Mouse (Mus musculus) ovary, postnatal 10 days (tissue): ENCODE measurements around the gene Tsks.

Experiments used
- DNase-seq: peaks from one replicate; pipeline ENCODE4 v3.0.0; 2022; ENCODE audit warnings: low spot score

The Tsks gene

DNA sequence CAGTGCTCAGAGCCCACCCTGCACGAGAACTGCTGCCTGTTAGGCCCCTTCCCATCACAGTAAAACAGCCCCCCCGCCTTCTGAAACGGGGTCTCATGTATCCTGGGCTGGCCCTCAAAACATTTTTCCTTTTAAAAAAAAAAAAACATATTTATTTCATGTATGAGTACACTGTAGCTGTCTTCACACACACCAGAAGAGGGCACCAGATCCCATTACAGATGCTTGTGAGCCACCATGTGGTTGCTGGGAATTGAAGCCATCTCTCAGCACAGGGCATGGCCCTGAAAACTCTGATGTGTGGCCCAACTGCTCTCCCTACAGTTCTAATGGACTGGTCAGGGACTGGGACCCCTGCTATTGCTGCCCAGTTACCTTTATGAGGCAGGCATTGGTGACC is 35.3 kb downstream of the Tsks start:
- DNase-seq = no peak

DNA sequence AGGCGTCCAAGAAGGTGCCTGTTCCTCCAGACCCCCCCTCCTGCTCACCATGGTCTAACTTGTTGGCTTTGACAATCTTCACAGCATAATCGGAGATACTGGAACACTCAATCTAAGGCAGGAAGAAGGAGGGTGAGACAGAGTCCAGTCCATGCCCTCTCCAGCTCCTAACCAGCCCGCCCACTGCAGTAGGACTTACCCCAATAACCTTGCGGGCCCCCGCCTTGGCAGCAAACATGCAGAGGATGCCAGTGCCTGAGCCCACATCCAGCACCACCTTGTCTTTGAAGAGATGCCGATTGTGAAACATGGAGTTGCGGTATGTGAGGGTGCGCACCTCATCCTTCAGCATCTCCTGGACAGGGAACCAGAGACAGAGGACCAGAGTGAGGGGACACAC is 38.5 kb downstream of the Tsks start:
- no peak for DNase-seq

DNA sequence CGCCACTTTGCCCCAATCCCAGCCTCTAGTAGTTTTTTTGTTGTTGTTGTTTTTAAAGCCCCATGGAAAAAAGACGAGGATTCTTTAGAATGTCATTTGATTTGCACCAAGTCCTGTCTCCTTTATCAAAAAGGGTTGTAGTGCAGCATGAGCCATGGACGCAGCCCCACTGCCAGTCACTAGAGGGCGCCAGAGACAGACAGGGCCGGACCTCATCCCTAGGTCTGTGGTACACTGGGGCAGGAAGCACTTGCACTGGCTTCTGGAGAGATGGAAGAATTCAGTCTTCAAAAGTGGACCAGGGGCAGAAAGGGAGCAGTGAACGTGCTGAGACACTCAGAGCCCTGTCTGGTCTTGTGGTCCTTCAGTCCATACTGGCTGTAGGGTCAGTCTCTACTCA is 40.1 kb downstream of the Tsks start:
- peak; percentile 75 for DNase-seq

DNA sequence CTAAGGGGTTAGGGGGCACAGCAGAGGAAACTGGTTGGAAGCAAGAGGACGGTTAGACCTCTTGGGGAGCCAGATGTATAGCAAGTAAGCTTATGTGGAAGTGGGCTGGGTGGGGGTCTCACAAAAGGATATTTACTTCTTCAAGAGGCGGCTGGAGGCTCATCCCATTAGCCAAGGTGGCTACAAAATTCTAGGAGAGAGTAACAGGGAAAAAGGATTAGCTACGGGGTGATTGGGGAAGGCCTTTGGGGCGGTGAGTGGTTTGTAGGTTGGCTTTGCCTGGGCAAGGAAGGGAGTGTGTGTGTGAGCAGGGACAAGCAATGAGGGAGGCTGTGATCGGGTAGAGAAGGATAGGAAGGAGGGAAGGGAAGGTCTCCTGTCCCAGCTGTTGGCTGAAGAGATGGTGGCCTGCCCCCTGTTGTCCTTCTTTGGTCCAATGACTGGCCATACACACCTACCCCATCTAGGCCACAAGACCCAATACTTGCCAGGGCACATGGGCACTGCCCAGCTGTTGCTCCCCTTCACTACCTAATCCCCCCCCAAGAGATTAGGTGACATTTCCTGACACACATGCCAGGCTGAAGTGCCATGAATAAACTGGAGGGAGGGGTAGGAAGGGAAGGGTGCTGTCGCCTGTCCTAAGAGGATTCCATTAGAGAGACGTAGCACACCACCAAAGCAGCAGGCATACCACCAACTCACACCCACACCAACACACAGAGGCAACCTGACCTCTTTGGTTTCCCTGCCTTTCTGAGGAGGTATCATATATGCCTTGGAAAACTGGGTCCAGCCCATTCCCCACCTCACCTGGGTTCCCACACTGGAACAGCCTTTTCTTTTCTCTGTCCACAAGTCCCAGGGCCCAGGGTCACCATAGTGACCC is 41.2 kb downstream of the Tsks start:
- DNase-seq = no peak

DNA sequence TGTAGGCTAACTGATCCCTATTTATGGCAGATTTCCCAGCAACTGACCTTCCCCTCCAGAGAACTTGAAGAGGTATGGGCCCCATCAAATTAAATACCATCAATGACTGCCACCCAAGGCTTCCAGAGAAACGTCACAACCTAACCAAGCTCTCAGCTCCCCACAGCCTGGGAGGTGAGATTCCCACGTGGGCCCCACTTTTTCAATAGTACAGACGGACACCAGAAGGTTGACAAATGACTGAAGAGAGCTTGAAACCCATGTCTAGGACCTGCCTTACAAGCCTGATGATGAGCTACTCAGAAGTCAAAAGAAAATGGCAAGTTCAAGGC is 41.8 kb downstream of the Tsks start:
- DNase-seq = no peak

DNA sequence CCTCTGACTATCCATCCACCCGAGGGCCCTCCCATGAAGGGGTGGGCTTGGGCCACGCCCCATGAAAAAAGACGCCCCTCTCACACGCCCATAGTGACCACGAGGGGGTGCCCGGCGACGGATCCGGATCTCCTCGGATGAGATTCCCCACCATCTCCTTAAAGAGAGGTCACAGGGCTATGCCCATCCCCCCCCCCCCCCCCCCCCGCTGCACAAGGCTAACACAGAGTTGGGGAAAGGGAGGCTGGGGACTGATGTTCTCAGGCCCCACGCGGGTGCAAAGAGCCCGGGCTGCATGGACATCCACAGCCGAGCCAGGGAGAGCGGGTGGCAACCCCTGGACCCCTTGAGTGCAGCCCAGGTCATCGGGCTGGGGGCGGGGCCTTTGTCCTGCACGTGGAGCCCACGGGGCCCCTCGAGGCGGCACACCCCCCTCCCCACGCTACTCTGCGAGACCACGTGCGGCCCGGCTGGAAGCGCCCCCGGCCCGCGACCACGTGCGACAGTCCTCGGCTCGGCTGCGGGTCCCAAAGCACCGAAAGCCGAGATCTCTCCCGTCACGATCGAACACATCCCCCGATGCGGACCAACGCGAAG is 42.7 kb downstream of the Tsks start:
- DNase-seq = peak; percentile 33

DNA sequence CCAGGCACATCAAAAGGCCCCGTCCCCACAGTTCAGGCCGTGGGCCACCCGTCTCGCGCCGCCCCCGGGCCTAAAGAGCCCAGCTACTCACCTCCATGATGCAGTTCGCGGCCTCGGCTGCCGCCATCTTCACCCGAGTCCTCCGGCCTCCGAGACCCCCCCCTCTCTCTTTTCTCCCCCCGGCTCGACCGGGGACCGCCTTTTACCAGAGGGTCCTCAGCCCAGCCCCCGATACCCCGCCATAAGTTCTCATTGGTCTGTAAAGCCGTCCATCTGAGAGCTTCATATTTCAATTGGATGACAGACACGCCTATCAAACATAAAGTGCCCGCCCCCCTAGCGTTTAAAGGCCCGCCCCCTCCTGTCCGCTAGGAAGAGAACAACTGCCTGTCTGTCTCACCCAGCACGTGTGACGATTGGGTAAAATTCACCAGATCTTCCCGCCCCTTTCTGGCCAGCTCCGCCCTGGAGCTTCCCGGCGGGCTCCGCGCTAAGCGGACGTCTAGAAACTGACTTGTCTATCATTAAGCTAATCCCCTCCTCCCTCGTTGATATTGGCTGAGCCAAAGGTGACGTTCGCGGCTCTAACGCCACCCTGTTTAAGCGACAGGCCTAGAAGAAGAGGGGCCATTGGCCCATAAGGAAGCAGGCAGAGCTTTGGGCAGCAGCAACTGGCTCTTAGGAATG is 43.3 kb downstream of the Tsks start, which contains the start of gene Prmt1:
Gene Prmt1 (minus strand): TSS at position 377 of the 687 bp plus-strand sequence.
- peak; percentile 99 for DNase-seq

DNA sequence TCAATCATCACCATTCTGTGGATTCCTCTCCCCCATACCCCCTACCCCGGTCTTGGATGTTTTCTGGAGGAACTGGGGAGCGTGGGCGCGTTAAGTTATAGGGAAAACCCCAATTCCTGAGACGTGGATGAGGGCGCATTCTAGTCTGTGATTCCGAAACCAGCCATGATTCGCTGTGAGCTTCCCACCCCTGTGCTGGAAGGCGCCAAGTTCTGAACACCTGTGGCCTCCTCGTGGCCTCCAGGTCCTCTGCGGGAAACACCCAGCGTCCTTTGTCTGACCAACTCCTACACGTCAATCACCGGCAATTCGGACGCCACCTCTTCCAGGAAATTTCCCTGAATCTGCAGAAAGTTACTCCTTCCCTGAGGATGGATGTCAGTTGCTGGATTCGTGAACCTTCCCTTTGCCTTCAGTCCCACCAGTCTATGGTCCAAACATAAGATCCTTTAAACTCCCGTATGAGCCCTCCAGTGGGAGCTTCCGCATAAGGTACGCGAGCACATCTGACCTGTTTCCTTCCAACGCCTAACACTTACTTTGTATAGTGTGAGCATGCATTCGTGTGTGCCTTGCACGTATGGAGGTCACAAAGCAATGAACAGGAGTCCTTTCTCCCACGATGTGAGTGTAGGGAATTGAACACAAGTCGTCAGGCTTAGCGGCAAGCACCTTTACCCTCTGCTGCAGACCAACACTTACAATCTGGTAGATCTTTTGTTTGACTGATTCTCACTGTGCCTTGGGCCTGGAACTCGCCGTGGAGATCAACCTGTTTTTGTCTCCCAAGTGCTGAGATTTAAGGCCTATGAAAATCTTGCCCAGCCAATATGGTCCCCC is 44.1 kb downstream of the Tsks start:
- no peak for DNase-seq

DNA sequence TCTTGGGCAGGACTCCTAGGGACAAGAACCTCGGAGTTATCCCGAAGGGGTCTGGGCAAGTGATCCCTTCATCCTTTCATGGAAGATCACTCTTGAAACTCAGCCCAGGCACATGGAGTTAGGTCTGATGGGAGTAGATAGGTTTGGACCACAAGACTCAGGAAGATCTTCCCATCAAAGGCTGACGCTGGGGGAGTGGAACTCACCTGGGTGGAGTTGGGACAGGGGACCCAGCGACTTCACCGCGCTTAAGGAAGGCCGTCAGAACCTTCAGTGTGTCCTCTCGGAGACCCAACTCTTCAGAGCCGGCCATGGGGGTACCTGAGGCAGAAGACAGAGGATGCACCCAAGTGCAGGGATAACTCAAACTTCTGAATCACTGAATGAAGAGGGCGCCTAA is 53.7 kb downstream of the Tsks start:
- DNase-seq = no peak

DNA sequence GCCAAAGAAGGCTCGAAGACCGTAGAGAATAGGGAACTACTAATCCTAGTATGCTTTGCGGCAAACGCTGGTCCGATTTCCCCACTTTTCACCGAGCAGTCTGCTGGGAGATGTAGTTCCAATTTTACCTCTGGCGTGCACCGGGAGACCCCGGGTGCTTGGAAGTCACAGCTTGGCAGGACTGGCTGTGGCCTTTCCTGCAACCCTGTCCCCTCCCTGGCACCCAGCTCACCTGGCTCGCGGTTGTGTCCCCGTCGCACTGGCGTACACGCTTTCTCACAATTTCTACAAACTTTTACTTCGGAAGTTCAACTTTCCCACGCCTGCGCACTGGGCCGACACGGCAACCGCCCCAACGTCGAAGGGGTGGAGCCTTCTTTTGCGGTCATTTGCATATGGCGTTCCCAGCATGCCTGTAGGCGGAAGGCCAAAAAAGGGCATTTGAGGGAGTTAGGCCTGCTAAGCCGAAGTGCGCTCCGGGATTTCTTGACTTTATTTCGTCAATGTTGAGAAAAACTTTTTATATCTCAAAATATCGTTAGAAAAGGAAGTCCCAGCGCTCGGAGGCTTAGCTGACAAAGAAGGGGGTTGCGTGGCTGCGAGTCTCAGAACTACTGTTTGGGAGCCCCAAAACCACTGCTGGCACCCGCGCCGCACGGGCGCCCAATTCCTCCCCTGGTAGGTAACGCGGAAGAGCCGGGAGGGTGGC is 54.4 kb downstream of the Tsks start, which contains the start of gene Irf3:
Gene Irf3 (plus strand): TSS at position 418 of the 709 bp plus-strand sequence.
- peak; percentile 93 for DNase-seq

DNA sequence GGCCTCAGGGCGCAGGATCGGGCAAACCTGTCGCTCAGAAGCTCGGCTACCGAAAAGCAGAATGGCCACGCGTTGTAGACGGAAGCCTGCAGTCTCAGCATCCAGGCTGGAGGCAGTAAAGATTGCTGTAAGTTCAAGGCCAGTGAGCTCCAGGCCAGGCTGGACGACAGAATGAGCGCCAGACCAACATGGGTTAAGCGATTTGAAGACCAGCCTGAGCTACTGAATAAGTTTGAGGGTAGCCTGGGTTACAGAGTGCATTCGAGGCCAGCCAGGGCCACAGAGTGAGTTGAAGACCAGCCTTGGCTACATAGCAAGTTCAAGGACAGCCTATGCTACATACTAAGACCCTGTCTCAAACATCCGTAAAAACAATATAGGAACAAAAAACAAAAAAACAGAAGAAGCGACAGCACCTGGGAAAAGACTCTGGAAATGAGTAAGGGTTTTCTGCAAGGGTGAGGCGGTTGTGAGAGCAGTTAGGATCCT is 55.0 kb downstream of the Tsks start:
- DNase-seq = no peak

DNA sequence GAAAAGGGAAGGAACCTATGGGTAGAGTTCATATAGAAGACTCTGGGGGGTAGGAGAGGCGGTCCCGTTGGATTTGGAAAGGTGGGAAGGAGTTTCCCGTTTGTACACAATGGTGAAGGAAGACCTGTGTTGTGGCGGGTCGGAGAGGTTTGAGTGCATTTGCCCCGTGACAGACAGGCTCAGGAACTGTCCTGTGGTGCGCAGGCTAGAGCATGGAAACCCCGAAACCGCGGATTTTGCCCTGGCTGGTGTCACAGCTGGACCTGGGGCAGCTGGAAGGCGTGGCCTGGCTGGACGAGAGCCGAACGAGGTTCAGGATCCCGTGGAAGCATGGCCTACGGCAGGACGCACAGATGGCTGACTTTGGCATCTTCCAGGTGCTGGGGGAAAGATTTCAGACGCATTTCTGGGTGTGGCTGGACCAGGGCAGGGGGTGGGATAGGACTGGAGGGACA is 55.5 kb downstream of the Tsks start, which contains the start of gene Bcl2l12:
Gene Bcl2l12 (minus strand): TSS at position 212 of the 455 bp plus-strand sequence.
- DNase-seq = no peak

DNA sequence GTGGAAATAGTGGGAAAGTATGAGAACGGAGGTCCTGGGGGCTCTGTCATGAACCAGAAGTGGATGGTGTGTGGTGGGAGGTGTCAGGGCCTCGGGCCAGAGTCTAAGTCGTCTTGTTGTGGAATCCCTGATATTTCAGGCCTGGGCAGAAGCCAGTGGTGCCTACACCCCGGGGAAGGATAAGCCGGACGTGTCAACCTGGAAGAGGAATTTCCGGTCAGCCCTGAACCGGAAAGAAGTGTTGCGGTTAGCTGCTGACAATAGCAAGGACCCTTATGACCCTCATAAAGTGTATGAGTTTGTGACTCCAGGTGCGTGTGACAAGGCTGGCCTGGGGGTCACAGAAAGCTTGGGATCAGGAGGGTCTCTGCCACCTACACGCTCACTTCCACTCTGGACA is 56.7 kb downstream of the Tsks start:
- DNase-seq = no peak

DNA sequence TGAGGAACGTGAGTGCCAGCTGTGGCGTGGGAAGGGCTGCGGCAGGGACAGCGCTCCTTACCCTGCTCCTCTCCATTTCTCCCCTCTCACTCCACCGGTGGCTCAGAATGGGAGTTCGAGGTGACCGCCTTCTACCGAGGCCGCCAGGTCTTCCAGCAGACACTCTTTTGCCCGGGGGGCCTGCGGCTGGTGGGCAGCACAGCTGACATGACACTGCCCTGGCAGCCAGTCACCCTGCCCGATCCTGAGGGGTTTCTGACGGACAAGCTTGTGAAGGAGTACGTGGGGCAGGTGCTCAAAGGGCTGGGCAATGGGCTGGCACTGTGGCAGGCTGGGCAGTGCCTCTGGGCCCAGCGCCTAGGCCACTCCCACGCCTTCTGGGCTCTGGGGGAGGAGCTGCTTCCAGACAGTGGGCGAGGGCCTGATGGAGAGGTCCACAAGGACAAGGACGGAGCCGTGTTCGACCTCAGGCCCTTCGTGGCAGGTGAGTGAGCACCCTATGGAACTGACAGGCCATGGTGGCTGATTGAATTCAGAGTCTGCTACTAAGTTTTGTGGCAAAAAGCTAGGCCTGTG is 57.6 kb downstream of the Tsks start:
- DNase-seq = no peak

DNA sequence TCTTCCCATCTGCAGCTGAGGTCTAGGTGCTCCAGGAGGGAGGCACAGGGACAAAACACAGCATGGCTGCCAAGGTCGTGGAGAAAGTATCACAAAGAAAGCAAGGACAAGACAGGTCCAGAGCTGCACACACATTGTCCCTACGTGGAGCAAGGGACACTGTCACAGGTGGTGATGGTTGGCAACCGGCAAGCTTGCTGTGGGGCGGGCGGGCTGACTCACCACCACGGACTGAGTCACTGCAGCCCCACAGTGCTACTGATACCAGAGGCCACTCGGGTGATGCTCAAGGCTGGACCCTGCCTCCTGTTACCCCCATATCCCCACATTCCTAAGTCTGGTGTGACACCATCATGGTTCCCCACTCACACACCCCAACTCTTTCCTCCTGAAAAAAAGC is 59.4 kb downstream of the Tsks start:
- DNase-seq = no peak

DNA sequence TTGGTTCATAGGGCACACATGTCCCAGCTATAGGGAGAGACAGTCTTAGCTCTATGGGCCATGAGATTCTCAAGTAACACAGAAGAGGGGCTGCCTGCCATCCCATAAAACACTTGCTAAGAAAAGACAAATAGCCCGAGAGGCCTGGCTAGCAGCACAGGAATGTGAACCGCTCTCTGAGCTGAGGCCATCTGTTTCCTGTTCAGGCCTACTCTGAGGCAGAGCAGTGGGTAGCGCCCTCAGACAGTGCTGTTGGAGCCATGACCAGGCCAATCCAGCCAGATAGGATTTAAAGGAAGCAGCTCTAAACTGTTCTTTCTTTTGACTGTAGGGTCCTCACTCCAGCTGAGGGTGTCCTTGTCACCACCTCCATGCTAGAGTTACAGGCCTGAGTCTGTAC is 61.5 kb downstream of the Tsks start:
- DNase-seq = no peak

DNA sequence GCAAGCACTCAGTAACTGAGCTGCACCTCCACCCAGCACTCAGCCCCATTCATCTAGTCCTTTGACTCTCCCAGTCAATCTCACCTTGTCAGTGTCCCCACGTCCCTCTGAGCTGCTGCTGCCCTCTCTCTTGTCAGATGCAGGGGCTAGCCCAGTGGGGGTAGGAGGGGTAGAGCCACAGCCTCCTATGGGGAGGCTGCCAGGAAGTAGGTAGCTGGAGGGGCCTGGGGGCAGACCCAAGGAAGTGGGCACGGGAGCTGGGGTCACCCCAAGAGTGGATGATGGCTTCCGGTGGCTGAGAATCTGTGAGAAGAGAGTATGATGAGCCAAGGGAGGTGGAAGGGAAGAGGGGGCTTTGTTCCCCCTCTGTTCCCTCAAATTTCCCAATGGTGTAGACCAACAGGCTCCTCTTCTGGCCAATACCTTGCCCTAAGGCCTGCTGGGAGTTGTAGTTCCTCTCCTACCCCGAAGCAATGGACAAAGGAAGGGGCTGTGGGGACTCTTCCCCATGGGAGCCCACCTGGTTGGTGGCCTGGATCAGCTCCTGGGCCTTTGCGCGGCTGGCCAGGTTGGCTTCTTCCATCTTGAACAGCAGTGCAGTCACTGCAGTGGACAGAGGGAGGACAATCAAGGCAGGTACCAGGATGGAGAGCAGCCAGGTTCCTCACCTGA is 62.5 kb downstream of the Tsks start:
- no peak for DNase-seq

DNA sequence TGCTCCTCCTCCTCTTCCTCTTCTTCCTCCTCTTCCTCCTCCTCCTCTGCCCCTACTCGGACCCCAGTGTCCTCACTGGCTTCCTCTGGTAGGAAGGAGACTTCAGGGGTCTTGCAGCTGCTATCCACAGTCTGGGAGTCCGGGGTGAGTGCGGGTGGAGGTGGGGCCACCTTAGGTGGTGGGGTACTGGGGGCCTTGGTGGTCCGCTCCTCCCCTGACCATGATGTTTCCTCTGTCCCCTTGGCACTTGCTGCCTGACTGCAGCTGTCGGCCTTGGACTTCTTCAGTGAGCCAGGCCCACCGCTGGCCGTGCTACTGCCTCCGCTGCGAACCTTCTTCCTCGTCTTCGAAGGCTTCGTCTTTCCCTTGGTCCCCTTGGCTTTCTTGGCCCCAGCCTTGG is 63.5 kb downstream of the Tsks start:
- DNase-seq = no peak

DNA sequence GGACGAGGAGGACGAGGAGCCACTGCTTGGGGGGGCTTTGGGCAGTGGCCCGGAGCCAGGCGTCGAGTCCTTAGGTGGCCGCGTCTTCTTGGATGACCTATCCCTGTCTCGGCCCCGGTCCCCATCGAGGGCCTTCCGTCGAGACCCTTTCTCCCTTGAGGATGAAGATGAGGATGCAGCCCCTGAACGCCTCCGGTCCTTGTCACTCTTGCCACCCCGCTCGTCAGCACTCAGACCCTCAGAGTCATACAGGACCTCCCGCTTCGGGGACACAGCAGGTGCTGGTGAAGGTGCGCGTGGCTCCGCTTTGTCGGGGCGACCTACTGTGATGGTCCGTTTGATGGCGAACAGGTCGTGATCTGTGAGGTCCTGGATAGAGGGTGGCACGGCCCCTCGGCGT is 64.1 kb downstream of the Tsks start:
- no peak for DNase-seq
